Mouse (Mus musculus) lung, postnatal 4 days (tissue): ENCODE data around the gene Trim16.
A peak's percentile ranks its signal among the peaks of the same experiment; 100 is the strongest.

Experiments
- DNase-seq, 2 experiments: peaks; one replicate each; pipeline ENCODE4 v3.0.0; 2021

Gene Trim16

DNA sequence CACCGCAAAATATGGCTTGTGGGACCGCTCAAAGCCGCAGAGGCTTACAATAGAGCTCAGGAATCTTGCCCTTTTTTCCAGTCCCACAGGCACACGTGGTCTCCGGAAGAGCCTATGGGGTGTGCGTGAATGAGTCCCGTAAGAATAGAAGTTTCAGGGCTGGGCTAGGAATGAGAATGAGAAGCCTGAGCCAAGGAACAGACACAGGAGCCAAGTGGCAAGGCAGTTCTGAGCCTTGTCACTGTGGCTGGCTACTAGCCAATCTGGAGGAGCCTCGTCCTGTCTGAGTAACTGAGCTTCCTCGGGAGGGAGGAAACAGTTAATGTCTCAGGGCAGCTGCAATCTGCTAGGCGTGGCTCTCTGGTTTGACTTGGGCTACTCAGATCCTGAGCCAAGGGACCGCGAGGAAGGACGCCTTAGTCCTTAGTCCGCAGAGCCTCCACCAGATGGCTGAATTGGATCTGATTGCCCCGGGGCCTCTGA is at the start of gene Trim16:
TSS of gene Trim16 (plus strand) at position 173 of the 483 bp plus-strand sequence.
- peak; percentile 86 to 91 for DNase-seq

DNA sequence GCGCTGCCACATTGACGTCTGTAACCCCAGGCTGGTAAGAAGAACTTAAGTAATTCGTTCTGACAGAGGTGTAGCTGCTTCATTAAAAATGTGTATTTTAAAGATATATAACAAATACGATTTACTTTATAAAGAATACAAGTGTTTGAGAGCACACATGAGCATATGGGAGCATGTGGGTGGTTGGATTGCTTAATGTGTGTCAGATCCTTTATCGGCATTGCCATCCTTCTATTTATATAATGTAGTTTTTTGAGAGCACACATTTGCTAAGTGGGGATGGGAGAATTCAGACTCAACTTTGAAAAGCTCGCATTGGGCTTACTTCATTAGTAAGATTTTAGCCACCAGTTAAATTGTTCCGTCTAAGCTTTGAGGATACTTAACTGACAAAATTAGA is 43.5 kb upstream of the Trim16 start:
- DNase-seq: no peak

DNA sequence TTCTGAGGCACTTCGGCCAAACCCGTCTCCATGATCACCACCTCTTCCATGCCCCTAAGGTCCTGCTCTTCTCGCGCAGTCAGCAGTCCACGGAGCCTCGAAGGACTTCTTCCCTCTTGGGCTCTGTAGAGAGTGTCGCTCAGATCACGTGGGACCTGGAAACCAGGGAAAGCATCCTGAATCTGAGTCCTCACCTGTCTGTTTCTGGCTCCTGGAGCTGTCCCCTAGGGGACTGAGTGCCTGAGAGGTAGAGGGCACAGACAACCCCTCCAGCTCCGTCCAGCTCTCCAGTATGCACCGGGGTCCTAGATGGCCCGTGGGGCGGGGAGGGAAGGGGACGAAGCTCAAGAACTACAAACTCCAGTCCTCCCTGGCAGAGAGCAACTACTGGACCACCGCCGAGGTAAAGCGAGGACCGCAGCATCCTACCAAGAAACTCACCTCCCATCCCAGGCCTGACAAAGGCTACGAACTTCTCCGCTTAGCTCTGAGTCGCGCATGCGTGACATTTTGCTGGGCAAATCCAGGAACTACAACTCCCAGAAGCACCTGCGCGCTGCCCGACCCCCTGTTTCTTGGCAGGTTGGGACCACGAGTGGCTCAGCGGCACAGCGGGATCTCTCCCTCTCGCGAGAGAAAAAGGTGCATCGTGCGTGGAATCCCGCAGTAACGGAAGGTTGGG is 31.0 kb upstream of the Trim16 start, which contains the start of gene Zfp286:
TSS of gene Zfp286 (minus strand) at position 528 of the 682 bp plus-strand sequence.
- DNase-seq: peak; percentile 88 to 91

DNA sequence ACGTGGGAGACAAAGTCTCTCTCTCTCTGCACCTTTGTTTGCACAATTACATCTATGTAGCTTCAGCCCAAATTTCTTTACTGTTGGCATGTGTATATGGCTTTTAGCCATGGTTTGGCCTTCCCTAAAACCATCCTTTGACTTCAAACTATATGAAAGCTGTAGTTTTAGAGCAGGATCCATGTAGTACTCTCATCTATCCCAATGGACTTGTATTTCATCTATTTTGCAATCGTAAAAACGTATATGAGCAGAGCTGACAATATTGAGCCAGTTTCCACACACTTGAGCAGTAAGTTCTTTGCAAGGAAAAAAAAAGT is 30.5 kb upstream of the Trim16 start:
- no peak for DNase-seq

DNA sequence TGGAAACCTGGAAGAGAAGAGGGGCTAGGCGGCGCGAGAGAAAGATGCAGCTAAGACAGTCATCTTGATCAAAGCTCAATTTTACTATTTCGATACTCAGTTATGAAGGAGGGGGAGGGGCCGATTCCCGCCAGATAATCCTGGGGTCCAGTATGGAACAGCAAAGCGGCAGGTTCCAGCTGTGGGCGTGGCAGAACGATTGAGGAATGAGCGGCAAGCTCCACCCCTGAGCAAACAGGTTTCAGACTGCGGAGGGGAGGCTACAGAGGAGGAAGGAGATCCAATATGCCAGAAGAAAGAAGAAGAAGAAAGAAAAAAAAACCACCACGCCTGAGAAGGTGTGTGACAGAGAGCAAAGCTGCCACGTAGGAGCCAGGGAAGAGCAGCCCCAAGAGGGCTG is 15.9 kb upstream of the Trim16 start:
- no peak for DNase-seq

DNA sequence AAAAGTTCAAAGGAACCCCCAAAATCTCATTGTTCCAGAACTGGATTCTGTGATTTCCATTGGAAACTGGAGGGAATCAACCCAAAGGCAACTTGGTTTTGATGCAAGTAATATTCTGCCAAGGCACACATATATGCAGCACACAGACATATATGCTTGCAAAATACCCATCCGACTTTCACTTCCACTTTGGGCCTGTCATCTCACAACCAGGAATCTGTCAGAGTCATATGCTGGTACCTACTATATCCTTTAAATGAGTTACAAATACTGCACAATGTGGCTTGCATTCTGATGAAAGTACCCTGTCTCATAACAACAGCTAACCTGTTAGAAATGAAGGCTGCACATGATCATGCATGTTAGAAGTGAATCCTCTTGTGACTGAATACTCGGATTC is 12.1 kb upstream of the Trim16 start:
- no peak for DNase-seq

DNA sequence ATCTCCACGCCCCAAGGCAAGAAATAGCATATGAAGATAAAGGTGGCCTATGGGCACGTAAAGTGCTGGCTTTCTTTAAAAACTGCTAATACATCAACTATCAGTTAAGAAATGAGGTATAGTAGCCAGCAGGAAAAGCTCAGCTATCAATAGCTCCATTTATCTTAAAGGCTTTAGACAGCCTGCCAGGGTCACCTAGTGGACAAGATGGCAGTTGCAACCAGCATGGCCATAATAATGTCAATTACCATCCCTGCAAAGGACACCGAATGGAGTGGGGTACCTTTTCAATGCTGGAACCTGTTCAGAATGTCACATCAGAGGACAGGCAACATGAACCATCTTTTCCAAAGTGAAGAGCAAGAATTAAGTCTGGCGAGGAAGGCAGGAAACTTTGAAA is 10.8 kb upstream of the Trim16 start:
- peak in 1 of 2 experiments; percentile 43 for DNase-seq

DNA sequence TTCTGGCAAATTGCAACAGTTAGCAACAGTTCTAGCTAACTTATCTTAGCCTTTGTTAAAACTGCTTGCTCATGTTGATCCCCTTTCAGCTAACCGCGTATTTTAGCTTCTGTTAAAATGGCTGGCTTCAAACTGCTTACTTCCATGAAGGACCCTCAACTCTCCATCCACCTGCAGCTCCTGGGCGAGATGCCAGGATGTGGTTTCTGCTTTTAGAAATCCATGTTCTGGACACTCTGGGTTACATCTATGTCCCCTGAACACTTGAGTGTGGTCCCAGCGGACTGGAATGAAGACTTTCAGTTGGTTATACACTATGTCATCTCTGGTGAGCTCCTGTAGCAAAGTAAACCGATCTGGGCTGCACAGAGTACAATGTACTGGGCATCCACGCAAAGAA is 7.8 kb upstream of the Trim16 start:
- no peak for DNase-seq

DNA sequence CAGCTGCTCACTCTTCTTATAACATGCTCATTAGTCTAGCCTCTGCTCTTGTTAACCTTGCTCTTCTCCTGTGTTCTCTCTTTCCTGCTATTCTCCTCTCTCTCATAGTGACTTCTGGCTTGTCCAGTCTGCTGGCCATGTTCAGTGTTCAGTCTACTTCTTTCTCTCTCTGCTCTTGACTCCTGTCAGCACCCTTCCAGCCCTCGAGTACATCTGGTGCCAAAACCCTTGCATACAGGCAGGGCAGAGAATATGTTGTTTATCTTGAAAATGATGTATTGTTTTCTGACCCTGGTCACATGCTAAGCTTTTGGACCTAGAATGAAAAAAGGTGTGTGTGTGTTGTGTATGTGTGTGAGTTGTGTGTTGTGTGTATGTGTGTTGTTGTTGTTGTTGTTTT is 6.5 kb upstream of the Trim16 start:
- DNase-seq: no peak

DNA sequence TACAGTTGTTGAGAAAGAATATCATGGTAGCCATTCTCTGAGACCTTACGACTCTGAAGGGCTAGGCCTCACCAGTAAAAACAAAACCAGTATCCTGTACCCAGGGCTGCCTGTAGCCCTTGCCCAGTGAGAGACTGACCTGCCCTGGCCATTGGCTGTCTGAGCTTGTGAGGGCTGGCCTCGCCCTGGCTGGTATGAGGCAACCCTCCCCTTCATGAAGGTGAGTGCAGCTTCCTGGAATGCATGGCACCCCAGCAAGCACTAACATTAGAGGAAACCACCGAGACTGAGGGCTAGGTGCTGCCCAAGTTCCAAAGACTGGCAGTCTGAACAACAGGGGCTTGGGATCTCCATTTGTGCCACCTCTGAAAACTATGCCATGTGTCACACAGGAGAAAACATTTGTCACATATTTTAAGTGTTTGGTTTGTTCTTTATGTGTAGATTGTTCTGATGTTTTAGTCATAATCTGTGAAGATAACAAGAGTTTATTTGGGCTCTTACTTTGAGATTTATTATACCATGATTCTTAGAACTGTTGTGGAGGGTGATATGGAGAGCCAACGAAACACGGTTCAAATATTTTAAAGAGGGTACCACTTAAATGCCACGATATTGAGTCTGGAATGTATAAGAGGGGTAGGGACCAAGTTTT is 5.9 kb upstream of the Trim16 start:
- DNase-seq: peak; percentile 62 to 85

DNA sequence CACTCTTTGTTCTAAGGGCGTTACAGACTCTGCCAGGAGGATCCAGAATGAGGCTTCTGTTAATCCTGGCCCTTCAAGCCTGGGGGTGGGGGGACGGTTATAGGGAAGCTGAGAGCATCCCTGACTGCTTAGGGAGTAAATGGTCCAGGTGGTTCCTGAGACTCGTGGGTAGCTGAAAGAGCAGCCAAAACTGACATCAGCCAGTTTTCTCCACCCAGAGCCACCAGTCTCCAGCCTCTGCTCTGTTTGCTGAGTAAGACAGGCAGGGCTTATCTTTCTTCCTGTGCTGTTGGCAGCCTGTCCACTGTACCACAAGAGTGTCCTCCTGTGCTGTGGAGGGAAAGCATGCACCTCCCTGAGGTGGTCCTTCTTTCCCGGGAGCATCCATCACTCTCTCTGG is 5.4 kb upstream of the Trim16 start:
- peak; percentile 14 to 28 for DNase-seq

DNA sequence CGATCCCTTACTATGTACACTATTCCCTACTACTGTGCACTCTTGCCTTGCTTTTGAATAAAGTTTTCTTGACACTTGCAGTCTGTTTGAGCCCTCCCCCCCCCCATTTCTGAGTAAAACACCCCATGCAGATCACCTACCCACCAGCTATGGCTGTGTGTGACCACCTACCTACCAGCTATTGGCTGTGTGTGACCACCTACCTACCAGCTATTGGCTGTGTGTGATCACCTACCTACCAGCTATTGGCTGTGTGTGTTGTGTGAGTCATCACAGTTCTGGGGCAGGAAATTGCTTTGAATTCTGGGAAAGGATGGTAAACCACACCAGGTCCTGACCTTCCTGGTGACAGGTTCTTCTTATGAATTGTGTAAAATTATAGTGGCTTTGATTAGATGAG is 4.6 kb upstream of the Trim16 start:
- no peak for DNase-seq

DNA sequence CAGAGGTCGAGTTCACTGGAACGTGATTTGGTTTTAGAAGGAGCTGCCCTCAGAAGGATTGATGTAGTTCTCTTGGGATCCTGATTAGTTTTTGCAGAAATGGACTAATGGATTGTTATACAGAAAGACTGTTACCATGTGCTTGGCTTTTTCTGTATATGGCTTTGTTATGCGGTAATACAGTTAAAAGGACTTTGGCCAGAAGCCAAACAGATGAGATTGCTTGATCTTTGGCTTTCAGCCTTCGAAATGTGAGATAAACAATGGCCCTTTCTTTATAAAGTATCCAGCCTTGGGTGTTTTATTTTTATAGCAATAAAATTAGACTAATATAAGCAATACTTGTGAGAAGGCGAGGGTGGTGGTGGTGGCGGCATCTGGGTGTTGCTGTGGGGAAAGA is 3.4 kb upstream of the Trim16 start:
- no peak for DNase-seq

DNA sequence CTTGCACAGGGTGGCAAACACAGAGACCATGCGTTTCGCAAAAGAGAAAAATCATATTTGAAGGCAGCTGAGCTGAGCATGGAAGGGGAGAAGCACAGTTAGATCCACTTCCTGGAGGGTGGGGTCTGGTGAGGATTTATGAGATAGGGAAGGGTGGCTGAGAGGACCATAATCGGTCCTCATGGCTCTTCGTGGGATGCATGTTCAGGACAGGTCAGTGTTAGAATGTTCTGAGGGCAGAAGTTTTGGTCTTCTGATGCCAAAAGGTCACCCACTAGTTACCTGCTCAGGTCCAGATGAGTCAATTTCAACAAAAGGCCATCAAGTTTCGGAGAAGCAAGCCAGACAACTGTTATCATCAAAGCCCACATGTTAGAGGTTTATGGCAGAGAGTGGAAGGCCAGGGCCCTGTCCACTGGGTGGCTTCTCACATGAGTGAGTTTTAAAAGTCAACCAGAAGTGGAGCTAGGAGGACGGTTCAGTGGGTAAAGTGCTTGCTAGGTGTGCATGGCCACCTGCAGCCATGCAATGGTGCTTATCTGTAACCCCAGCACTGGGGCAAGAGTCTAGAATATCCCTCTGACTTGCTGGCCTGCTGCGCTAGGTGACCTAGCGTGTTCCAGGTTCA is 858 bp upstream of the Trim16 start:
- DNase-seq: no peak

DNA sequence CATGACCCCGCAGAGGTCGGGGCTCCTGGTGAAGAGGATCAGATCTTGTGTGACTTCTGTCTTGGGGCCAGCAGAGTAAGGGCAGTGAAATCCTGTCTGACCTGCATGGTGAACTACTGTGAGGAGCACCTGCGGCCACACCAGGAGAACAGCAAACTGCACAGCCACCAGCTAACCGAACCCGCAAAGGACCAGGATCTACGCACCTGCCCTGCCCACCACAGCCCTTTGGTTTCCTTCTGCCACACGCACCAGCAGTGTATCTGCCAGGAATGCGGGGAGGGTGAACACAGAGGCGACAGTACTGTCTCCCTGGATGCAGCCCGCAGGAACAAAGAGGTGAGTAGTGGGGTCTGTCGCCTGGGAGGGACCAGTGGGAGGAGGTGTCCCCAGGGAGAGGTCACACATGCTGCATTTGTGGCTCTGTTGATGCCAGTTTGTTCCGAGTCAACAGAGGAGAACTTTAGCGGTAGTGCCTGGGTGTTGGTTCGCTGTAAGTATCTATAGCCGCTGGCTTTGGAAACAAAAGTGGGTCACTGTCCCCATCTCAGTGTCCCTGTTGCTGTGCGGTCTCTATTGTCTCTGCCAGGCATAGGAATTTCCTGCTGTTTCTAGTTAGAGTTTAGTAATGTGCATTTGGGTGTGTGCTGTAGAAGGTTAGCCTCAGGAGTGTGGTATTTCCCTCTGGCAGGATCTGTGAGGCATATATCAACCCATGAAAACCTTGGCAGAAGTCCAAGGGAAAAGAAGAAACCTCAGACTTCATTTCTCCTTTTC is 818 bp downstream of the Trim16 start:
- DNase-seq: peak; percentile 45 to 49

DNA sequence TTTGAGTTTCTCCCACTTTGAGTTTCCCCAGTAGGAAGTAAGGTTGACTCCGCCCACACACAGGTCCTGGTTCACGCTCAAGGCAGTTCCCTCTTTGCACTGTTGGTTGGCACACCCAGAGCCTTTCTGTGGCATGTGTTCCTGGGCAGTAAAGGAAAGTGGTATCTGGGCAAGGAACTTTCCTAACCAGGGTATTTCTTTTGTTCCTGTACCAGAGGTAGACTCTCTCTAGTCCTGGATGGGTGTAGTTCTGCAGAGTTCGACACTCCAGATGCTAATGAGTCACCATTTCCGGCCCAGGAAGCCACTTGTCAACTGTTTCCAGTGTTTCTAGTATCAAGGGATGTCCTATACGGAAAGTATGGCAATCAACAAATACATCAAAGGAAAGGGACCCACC is 1.9 kb downstream of the Trim16 start:
- peak; percentile 59 to 60 for DNase-seq

DNA sequence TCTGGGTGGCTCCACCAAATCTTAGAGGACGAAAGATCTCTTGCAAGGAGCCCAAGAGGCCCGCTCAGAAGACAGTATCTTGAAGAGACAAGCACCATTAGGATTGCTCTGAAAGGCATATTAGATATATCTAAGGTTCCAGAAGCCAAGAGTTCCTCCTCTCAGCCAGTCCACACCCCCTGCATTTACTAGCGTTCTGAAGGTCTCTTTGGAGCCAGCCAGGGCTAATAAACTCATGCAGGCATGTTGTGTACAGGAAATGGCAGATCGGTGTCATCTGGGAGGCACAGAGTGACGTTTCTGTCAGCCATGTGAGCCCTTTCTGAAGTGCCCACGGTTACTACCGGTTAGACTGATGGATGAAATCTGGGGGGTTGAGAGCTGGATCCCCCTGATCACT is 4.2 kb downstream of the Trim16 start:
- DNase-seq: peak in 1 of 2 experiments; percentile 16

DNA sequence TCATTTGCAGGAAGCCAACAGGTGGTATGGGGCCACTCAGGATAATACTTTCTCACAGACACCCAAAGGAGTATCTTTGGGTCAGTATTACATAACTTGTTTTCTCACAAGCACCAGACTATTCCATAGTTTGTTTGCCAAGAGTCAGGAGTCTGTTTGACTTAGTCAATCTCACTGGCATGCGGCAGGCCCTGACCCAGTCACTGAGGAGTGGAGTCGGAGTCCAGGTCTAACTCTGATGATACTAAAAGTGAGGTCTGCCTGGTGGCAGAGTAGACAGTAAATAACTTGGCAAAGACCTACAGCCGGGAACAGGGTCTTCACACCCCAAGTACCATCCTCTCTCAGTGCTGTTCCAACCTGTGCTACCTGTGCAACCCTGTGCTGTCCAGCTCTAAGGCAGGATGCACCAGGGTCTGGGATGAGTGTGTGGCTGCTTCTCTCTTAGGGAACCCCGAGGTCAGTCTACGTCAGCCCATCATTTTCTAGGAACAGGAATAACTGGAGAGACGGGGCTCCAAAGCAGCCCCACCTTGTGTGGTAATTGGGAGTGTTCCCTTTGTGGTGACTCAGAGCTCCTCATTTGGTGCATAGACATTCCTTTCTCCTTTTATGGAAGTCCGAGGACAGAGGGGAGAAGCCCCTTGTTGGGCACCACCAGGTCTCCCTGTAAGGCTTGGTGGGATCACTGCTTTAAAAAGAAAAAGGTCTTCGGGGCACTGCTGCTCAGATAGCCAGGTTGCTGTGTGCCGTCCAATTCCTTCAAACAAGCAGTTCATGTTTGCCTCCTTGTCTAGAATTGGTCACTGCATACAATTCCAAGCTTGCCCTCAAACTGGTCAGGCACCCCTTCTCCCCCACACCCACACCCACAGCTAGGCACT is 5.4 kb downstream of the Trim16 start:
- DNase-seq: no peak

DNA sequence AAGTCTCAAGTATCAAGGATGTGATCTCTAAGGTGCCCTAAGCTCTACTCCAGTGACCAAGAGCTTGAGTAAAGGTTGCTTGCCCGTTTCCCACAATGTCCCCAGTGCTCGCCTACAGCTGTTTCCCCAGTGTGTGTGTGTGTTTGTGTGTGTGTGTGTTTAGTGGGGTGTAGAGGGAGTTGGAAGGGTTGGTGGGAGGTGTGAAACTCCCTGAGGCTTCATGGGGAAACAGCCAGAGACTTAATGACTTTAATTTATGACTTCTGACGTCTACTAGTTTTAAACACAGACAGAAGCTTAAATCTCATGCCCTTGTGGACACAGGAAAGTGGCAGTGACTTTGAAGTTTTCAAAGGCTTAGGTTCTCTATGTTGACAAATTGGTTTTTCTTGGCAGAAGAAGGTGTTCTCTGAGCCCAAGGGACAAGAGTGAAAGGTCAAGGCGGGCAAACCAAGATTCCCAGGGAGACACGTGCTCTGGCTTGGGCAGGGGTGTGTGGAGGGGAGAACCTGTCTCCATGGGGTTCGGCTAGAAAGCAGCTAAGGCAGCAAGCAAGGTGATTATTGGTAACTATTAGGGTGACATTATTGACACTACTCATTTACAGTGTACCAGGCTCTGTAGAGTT is 6.2 kb downstream of the Trim16 start:
- no peak for DNase-seq

DNA sequence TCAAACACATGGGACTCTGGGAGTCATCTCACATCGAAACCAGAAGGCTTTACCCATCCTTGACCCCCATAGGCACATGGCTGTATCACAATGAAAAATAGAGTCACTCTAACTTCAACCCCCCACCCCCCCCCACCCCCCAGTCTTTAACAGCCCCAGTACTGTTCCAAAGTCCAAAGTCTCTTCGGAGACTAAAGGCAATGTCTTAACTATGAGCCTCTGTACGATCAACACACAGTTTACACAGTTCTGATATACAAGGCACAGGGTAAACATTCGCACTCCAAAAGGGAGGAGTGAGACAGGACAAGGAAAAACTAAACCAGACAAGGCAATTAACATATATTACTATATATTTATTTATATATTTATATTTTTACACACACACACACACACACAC is 7.1 kb downstream of the Trim16 start:
- no peak for DNase-seq

DNA sequence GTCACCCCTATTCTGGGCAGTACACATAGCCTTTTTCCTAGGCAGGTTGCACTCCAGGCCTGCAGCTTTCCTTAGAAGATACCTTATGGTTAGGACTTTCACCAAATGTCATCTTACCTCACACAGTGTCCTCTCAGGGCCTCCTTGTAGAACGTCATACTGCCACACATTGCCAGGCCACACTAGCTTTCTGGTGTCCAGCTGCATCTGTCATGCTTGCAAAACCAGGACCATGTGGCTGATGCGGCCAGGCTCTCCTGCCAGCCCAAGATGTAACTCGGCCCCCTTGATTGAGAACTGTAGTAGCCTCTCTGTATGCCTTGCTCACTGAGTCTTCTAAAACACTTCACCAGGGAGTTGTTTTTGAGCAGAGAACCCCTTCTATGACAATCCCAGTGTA is 7.9 kb downstream of the Trim16 start:
- DNase-seq: no peak

DNA sequence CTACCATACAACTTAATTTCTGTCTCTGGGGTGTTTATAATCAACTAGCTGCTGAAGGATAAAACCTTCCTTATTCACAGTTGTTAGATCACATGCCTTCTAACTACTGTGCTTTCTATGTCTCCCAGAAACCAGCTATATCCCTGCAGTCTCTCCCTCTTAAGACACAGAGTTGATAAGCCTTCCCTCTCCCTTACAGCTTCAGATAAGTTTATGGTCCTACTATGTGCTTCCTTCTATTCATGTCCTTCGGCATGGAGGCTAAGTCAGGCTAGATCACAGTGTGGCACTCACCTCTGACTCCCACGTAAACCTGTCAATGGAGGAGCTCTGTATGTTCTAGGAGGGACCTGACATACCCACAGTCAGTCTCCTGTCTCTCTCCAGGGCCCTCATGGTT is 10.4 kb downstream of the Trim16 start:
- DNase-seq: no peak
